Mouse (Mus musculus): ENCODE measurements around the gene Stxbp6.
"Not testable (repeated sequence)": the region's sequence is repeated elsewhere in the genome, so short reads cannot be mapped to it uniquely, and the experiment has no call there.

The Stxbp6 gene

GRCm38 (mm10) chr12:45053319-45053718 lies 21.2 kb downstream of the Stxbp6 start:
- DNase-seq: no peak

GRCm38 (mm10) chr12:45052860-45053259 lies 21.6 kb downstream of the Stxbp6 start:
- DNase-seq: no peak

GRCm38 (mm10) chr12:45049894-45050293 lies 24.6 kb downstream of the Stxbp6 start:
- DNase-seq: no peak

GRCm38 (mm10) chr12:45047711-45048110 lies 26.8 kb downstream of the Stxbp6 start:
- DNase-seq: not testable (repeated sequence)

GRCm38 (mm10) chr12:45047172-45047571 lies 27.3 kb downstream of the Stxbp6 start:
- peak; percentile 20 for DNase-seq

- no peak for DNase-seq
These were observed 29.9 kb downstream of the Stxbp6 start for GRCm38 (mm10) chr12:45044581-45044980.

GRCm38 (mm10) chr12:45042591-45043091 lies 31.9 kb downstream of the Stxbp6 start:
- no peak for DNase-seq

- DNase-seq: peak; percentile 38
These were observed 37.0 kb downstream of the Stxbp6 start for GRCm38 (mm10) chr12:45037496-45037895.

GRCm38 (mm10) chr12:45037091-45037490 lies 37.4 kb downstream of the Stxbp6 start:
- no peak for DNase-seq

GRCm38 (mm10) chr12:45030681-45031080 lies 43.8 kb downstream of the Stxbp6 start:
- DNase-seq: no peak

- no peak for DNase-seq
These were observed 48.2 kb downstream of the Stxbp6 start for GRCm38 (mm10) chr12:45026347-45026746.

- DNase-seq: no peak
These were observed 54.5 kb downstream of the Stxbp6 start for GRCm38 (mm10) chr12:45020018-45020417.

- no peak for DNase-seq
These were observed 55.3 kb downstream of the Stxbp6 start for GRCm38 (mm10) chr12:45019059-45019822.

- DNase-seq: no peak
These were observed 61.2 kb downstream of the Stxbp6 start for GRCm38 (mm10) chr12:45013246-45013756.

- peak; percentile 52 for DNase-seq
These were observed 62.9 kb downstream of the Stxbp6 start for GRCm38 (mm10) chr12:45011436-45012089.

- no peak for DNase-seq
These were observed 63.5 kb downstream of the Stxbp6 start for GRCm38 (mm10) chr12:45011006-45011405.

GRCm38 (mm10) chr12:45009984-45010611 lies 64.4 kb downstream of the Stxbp6 start:
- no peak for DNase-seq

GRCm38 (mm10) chr12:45006569-45006968 lies 67.9 kb downstream of the Stxbp6 start:
- no peak for DNase-seq

- DNase-seq: no peak
These were observed 68.5 kb downstream of the Stxbp6 start for GRCm38 (mm10) chr12:45006049-45006448.

- DNase-seq: no peak
These were observed 72.5 kb downstream of the Stxbp6 start for GRCm38 (mm10) chr12:45001996-45002395.

GRCm38 (mm10) chr12:44997422-44997821 lies 77.1 kb downstream of the Stxbp6 start:
- DNase-seq: no peak

GRCm38 (mm10) chr12:44996897-44997296 lies 77.6 kb downstream of the Stxbp6 start:
- DNase-seq: no peak

GRCm38 (mm10) chr12:44996274-44996673 lies 78.2 kb downstream of the Stxbp6 start:
- no peak for DNase-seq
